Mouse (Mus musculus): ENCODE results near the gene Col9a2. TPM values are rescaled to one million over a fixed set of nuclear protein-coding genes. Genes with fewer than 3 reads are reported as not detected.
A peak's percentile ranks its signal among the peaks of the same experiment; 100 is the strongest.

Col9a2 gene
- total RNA-seq (2021) = 10 to 100 TPM; 11.0 to 12.1 TPM

DNA sequence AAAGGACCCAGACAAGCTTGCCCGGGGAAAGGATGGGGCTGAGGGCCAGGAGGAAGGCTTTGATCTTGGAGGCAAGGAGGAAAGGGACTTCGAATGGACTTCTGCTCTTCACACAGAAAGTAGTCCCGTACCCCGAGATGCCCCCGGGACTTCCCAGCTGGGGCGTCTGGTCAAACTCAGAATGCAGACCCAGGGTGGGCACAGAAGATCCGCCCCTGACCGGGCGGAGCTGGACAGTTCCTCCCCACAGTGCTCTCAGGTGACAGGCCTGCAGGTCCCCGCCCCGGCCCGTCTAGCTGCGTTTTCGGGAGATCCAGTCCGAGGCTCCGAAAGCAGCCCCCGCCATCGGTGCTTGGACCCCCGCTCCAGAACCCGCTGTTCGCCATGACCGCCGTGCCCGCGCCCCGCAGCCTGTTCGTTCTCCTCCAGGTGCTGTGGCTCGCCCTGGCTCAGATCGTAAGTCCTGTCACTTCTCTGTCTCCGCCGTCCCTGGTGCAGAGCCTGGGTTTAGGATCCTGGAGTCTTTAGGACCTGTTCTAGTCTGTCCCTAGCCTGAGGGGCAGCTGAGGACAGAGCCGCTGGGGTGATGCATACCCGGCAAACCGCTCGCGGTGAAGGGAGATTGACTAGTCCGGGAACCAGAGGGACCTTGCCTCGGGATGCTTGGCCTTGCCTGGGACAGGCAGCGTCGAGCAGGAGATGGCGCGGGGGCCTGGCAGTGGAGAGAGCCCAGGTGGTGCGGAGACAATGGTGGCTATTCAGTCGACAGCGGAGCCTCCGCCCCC is at the start of gene Col9a2:
Gene Col9a2 (plus strand): TSS at position 55 of the 785 bp plus-strand sequence.
- peak; percentile 53 for DNase-seq
- intact Hi-C loops (cut with DNase I) = no loop called here

DNA sequence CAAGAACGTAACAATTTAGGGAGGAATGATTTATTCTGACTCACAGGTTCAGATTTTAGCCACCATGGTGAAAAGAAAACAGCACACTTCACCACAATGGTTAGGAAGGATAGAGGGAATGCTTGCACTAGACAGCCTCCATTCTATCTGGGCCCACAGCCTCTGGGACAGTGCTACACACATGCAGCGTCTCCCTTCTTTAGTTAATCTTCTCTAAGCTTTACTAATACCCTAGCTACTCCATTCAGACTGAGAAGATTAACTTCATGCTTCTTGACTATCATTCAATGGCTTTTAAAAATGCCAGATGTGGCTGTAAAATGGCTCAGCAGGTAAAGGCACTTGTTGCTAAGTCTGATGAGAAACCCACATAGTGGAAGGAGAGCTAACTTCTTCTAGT is 46.9 kb upstream of the Col9a2 start:
- intact Hi-C loops (cut with DNase I) = no loop called here

DNA sequence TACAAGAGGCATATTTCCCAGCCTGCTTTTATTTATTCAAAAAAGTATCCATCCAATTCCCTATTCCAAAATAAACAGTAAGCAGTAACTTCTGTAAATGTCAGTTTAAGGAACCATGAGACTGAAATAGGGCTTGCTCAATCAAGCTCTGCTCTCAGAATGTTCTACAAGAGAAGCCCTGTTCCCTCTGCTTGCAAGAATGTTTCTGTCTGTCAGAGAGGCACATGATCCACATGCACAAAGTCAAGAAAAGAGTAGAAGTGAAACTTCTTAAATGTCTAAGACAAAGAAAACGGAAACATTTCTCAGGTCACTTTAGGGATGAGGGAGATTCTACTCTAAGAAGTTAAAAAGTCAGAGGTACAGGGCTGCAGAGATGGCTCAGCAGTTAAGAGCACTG is 46.2 kb upstream of the Col9a2 start:
- intact Hi-C loops (cut with DNase I) = no loop called here
- DNase-seq = no peak

More for the DNA sequence above, 46.9 kb upstream of the Col9a2 start:
- DNase-seq = no peak

DNA sequence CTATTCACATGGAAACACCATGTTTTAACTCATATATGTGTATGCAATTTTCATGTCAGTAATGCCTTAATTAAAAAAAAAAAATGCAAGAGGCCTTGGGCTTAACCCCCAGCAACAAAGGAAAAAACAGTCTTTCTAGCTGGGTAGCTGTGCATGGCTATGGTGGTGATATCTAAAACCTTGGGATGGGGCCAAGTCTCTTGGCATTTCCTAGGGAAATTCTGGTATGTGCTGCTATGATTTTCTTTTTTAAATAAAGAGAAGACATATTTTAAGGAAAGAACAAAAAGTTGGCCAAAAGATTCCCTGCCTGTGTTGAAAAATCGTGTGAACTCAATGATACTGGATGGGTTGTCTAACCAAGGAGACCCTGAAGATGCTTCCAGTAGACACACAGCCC is 43.3 kb upstream of the Col9a2 start:
- intact Hi-C loops (cut with DNase I) = no loop called here
- DNase-seq = no peak

DNA sequence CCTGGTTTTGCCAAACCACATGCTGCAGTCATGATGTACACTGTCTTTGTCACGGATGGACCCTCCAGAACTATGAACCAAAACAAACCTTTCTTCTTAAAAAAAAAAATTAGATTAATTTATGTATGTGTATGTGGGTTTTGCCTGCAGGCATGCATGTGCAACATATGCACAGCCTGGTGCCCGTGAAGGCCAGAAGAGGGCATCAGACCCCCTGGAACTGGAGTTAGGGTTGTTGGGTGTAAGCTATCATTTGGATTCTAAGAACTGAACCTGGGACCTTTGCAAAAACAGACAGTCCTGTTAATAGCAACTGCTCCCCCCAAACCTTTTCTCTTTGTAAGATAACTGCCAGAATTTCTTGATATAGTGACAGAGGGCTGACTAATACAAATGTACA is 38.1 kb upstream of the Col9a2 start:
- DNase-seq = no peak
- intact Hi-C loops (cut with DNase I) = no loop called here

DNA sequence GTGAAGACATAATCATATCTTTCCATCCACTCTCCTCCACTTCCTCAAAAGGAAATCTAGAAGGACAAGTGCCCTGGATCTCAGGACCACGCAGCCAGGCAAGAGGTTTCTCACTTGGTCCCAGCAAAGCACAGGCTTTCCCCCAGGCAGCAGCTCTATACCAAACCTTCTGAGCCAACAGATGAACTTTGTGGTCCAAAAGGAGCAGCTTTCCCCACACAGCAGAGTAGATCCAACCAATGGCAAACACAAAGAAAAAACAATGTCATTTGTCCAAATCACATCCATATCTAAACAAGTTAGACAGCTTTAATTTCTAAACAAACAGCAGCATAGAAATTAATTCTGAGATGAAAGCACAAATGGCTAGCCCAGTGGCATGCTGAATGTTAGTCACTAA is 37.5 kb upstream of the Col9a2 start:
- intact Hi-C loops (cut with DNase I) = no loop called here
- no peak for DNase-seq

DNA sequence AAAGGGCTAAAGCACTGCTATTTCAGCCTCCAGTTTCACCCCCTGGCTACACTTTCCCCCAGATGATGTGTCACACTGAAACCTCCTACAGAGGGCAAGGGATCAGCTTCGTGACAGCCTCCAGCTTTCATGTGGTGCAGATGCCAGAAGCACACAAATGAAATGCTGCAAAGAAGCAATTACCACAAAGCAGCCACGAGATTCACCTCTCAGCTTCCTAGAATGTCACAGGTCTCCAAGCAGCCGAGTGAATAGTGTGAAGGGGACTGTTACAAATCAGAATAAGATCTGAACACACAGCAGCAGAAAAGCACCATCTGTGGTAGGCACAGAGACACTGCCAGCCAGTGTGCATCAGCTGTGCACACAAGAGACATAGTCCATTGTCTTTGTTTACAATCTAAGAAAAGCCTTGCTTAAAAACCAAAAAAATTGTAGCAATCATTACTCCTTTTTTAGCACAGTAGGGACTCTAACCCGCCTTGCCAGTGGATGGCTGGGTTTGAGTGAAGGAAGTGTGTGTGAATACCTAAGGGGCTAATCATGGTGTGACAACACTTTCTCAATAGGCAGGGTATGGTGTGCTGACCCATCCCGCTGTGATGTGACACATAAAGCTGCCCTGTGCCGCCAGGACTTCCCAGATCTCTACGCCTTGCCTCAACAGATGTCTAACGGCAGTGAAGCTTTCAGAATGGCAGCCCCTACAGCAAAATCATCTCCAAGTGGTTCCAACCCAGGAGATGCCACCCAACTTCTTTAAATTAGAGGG is 36.6 kb upstream of the Col9a2 start:
- peak; percentile 18 for DNase-seq
- intact Hi-C loops (cut with DNase I) = no loop called here

DNA sequence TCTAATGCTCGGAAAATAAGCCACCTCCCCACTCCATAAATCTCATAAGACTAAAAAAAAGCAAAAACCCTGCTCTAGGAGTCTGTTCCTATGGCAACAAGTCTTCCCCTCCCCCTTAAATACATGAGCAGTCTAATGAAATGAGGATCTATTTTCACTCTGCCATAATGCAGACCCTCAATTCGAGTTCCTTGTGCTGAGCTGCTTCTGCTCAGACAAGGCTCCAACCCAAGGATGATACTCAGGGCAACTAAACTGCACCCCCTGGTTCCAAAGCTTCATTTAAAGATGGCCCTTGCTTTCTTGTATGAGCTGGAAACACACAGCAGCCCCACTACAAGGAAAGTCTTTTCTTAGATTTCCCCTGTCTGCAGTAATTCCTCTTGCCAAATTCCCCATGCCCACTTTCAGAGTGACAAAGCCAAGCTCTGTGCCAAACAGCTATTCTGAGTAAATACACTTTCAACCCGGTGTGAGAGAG is 35.5 kb upstream of the Col9a2 start:
- no peak for DNase-seq
- intact Hi-C loops (cut with DNase I) = no loop called here

DNA sequence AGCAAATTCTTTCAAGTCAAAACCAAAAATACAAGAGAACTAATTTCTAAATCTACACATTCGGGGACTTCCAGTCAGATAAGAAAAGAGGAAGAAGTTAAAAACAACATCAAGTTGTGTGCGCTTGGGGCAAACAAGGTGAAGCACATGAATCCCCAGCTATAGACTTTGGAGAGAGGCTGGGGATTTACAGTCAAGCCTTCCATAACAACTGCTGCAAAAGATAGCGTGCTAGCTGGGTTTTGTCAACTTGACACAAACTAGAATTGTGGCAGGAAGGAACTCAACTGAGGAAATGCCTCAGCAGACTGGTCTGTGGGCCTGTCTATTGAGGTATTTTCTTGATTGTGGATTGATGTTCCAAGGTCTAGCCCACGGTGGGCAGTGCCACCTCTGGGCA is 34.5 kb upstream of the Col9a2 start:
- no peak for DNase-seq
- intact Hi-C loops (cut with DNase I) = no loop called here

DNA sequence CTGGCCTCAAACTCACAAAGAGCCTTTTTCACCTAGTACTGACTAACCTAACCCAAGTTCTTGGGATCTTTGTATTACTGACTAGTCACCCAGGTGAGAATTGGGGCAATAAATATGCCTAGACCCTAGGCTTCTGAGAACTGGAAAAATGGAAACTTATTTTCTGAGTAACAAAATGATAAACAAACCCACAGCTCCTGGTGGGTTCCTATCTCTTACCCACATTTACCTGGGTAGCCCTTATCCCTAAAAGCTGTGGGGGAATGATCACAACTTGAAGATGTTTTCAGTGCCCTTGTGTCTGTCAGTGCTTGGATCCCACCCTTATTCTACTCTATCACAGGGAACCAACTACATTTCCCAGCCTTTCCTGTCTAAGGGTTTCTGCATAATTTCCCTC is 32.2 kb upstream of the Col9a2 start:
- DNase-seq = no peak
- intact Hi-C loops (cut with DNase I) = no loop called here

DNA sequence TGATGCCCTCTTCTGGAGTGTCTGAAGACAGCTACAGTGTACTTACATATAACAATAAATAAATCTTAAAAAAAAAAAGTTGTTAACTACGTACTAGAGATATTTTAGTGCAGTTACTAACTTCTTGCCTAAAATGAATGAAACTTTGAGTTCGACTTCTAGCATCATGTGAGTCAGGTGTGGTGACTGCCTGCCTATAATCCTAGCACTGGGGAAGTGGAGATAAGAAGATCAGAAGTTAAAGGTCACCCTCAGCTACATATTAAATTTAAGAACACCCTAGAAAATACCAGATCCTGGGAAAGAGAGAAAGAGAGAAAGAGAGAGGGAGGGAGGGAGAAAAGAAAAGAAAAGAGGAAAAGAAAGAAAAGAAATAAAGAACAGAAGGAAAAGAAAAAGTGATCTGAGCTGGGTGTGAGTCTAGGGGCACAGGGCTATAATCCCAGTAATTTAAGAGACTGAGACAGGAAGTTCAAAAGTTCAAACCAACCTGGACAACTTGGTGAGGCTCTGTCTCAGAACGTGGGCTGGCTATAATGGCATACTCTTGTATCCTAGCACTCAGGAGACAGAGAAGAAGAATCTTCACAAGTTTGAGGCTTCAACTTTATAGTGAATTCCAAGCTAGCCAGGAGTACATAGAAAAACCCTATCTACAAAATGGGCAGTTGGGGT is 31.0 kb upstream of the Col9a2 start:
- intact Hi-C loops (cut with DNase I) = no loop called here

DNA sequence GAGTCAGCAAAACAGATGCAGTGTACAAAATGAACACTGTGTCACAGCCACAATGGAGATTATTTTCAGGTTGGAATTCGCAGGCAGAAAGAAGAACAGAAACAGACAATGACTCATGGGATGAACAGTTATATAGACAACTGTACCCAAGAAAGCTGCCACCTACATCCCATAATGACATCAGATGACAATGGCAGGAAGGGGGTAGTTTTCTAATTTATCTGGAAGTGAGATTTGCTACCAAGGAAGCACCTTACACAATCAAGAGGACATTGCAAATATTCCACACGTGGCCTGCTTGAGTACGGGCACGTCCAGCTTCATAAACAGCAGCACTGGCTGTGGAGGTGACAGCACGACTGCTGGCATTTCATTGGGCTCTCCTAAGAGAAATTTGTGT is 30.0 kb upstream of the Col9a2 start:
- DNase-seq = no peak
- intact Hi-C loops (cut with DNase I) = no loop called here

More for the DNA sequence above, 31.0 kb upstream of the Col9a2 start:
- no peak for DNase-seq

DNA sequence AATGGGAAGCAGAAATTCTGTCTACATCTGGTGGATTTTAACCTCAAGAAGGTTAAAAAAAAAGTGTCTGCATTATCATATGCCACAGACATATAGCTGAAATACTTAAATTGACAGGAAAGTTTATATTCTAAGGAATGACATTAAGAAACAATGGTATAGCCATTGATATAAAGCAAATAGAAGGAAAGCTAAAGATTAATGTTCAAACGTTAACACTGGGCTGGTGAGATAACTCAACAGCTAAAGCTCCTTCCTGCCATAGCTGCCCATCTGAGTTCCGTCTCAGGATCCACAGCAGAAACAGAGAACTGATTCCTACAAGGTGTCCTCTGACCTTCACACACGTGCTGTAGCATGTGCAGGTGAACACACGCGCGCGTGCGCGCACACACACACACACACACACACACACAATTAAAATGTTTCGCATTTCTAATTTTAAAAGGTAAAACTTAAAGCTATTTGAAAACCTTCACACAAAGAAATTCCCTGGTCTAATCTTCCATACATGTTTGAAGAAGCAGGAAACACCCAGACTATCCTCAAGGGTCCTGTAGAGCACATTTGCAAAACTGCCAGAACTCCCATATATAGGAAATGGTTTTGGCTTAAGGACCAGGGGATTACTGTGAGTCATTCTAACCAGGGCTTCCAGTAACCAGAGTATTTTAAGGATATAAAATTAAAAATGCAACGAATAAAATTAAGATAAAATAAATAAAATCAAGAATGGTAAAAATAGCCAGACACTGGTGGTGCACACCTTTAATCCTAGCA is 28.2 kb upstream of the Col9a2 start:
- intact Hi-C loops (cut with DNase I) = no loop called here
- no peak for DNase-seq

DNA sequence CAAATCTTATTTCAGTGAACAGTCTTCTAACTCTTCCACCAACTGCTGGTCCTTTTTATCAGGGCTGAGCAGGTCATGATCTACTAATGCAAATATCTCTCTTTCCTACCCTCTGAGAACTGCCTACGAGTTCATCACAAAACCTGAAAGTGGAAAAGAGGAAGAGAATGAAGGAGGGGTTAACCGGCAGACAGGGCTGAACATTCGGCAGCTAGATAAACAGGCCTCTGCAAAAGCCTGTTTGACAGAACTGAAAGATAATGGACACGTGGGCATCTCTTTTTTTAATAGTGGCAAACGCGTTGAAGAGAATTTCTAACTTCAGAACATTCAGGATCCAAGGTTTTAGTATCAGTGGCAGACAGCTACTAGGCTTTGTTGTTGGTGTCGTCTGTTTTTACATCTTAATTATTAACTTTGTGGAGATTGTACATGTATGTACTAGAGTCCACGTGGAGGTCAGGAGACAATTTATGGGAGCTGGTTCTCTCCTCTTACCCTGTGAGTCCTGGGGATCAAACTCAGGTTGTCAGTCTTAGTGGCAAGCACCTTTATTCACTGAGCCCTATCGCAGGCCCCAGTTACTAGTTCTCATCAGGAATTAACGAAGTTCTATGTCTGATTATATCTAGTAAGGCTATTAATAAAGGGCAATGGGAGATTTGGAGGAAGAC is 24.5 kb upstream of the Col9a2 start:
- DNase-seq = no peak
- intact Hi-C loops (cut with DNase I) = no loop called here

DNA sequence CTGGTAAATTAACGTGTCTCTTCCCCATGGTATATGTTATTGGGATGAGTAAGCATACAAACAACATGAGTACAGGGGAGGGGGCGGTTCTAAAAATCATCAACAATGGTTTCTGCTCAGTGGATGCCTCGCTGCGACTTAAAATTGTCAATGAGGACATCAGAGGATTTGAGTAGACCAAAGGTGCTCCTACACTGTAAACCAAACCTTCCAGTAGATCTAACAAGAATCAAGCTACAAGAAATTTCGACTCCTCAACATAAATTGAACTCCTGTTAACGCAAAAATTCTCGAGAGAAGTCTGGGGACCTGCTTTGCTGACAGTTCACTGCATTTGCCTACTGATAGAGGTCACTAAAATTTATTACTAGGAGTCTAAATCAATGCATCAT is 23.9 kb upstream of the Col9a2 start:
- DNase-seq = no peak

DNA sequence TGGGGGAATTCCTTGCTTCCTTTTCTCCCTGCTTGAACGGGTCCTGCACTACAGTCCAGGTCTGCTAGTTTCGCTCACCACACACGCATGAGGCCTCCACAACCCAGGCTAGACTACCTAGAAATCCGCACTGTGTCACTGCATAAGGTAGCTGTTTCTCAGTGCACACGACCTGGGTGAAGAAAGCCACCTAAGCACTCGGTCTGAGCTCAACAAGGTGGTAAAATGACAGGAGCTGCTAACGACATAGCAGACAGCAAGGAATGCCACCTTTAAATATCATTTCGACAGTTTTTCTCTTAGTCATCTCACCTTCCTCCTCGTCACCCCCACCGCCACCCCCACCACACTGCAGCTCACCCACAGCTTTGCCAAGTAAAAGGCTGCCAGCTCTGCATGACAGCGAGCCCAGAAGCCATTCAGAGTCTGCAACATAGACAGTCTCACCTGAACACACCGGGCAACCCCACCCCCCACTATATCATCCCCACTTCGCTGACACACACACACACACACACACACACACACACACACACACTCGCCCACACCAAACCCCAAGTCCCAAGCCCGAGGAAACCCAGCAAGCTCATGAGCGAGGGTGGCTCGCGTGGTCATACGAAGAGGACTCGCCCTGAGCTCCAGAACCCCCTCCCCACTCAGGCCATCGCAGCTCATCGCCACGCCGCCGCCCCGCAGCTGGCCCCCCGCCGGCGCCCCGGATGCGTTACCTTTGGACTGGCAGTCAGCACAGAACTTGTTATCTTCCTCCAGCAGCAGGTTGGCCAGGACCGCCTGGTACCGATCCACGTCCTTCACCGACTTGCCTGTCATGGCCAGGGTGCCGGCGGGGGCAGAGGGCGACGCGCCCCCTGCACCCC is 22.9 kb upstream of the Col9a2 start:
- DNase-seq = peak; percentile 45
- intact Hi-C loops (cut with DNase I) = no loop called here

More for the DNA sequence above, 23.9 kb upstream of the Col9a2 start:
- intact Hi-C loops (cut with DNase I) = no loop called here

DNA sequence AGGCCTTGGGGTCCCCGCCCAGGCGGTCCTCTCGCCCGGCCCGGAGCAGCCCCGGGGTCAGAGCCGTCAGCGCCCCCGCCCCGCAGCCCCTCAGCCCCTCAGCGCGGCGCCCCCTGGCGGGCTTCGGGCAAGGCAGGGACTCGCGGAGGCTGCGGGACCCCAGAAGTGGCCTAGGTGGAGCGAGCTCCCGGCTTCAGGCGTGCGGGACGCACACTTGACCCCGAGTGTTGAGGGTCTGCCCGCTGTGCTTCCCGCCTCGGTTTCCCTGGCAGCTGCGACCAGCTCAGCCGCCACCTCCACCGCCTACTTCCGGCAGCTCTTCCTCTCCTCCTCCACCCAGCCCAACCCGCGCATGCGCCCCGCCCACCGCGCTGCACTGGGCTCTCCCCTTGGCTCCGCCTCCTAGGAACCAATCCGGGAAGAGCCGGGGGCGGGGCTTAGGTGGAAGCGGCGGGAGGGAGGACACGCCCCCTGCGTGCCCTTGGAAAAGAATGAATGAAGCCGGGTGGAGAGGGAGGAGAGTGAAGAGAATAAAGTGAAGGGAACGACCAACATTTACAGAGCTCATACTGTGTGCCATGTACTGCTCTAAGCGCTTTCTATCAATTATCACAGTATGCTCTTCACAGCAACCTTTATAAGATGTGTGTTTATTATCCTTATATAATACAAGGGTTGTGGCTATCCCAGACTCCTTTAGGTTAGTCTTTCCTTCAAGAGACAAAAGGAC is 22.1 kb upstream of the Col9a2 start, which contains the start of gene Smap2:
Gene Smap2 (minus strand): TSS at position 320 of the 730 bp plus-strand sequence.
- DNase-seq = peak; percentile 99
- intact Hi-C loops (cut with DNase I) = no loop called here

DNA sequence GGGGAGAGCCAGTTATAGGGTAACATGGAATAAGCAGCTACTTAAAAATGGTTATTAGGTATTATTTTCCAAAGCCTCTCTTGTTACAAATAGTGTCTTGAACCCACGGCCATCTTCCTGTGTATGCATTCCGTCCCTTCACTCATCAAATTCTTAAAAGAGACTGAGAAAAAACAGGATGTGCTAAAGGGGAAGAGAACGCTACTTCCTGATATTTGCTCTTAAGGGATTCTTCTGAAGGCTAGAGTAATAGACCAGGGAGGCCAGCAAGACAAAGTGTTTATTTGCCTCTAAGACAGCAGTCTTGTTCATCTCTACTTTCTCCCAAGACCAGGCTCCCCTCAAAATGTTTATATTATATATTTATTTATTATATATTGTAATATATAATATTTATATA is 20.9 kb upstream of the Col9a2 start:
- no peak for DNase-seq
- intact Hi-C loops (cut with DNase I) = no loop called here

Data from left cerebral cortex, postnatal 4 days (tissue).